25 mouse cellular contexts compared by ENCODE assay signal in the genomic region with DNA sequence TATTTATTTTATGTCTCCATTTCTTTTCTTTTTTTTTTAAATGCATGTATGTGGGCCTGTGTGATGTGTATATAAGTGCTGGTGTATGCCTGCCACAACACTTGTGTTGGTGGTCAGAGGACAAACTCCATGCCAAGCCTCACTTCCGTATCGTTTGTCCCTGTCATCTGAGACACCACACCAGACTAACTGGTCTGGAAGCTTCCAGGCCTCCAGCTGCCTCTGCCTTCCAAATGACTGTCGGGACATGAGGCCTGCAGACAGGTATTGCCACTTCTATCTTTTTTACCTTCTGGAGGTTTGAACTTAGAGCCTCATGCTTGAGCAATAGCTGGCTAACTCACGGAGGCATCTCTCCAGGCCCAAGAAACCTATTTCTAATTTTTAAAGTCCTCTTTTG.
"Had no signal": no experiment of that assay in that cellular context is flagged by ENCODE, and none has a peak within 500 bp of the region (broad histone marks: within the 10 kb centered on the region; RNA-seq: fewer than 3 reads in every experiment).

No protein-coding gene starts in this region.

- H3K4me2 ChIP-seq: embryonic facial prominence, embryonic 12.5 days; embryonic facial prominence, embryonic 13.5 days; embryonic facial prominence, embryonic 15.5 days; forebrain, embryonic 12.5 days; forebrain, embryonic 13.5 days; forebrain, embryonic 15.5 days had no signal

- H3K36me3 ChIP-seq: embryonic facial prominence, embryonic 10.5 days; embryonic facial prominence, embryonic 12.5 days; embryonic facial prominence, embryonic 13.5 days; embryonic facial prominence, embryonic 15.5 days; forebrain, embryonic 10.5 days; forebrain, embryonic 12.5 days; forebrain, embryonic 15.5 days; heart, embryonic 10.5 days had no signal

- DNase-seq: cerebellum, adult 2 months; cerebellum, adult 8-10 months; cerebellum, adult 9-10 months; cerebellum, adult 9-11 months; cerebellum, postnatal 10 days; cerebellum, postnatal 14 days; cerebellum, postnatal 25 days; cerebellum, postnatal 36 days; embryo, embryonic 11 days; forebrain, postnatal 0 days; gastrocnemius, postnatal 10 days; gastrocnemius, postnatal 14 days; gastrocnemius, postnatal 25 days; heart, adult 18-20 months; heart, adult 2 months had no signal

- H3K27ac ChIP-seq: embryonic facial prominence, embryonic 10.5 days; embryonic facial prominence, embryonic 12.5 days; embryonic facial prominence, embryonic 13.5 days; embryonic facial prominence, embryonic 15.5 days; forebrain, embryonic 10.5 days; forebrain, embryonic 12.5 days; forebrain, embryonic 13.5 days; forebrain, embryonic 15.5 days; heart, adult 2 months; heart, embryonic 10.5 days had no signal

- H3K27me3 ChIP-seq: embryonic facial prominence, embryonic 12.5 days; embryonic facial prominence, embryonic 13.5 days; embryonic facial prominence, embryonic 15.5 days; forebrain, embryonic 12.5 days; forebrain, embryonic 13.5 days; forebrain, embryonic 15.5 days had no signal

- H3K4me3 ChIP-seq: embryonic facial prominence, embryonic 10.5 days; embryonic facial prominence, embryonic 12.5 days; embryonic facial prominence, embryonic 13.5 days; embryonic facial prominence, embryonic 15.5 days; erythroblast, embryonic 14.5 days; forebrain, embryonic 10.5 days; forebrain, embryonic 12.5 days; forebrain, embryonic 13.5 days; forebrain, embryonic 15.5 days; heart, adult 2 months; heart, embryonic 10.5 days had no signal
